Mouse (Mus musculus): ENCODE results near the gene Ecm1. TPM values are rescaled to one million over a fixed set of nuclear protein-coding genes. Genes with fewer than 3 reads are reported as not detected.

Gene Ecm1
- polyA plus RNA-seq, 1 experiment from 2014 or later = 35.8 TPM

- H3K4me3 ChIP-seq (ENCODE audit: low read depth, low read length) = no peak overlapping the region
- no peaks in the 10 kb centered on the region for H3K4me1 ChIP-seq (ENCODE audit: control insufficient read depth, insufficient read depth, low read length)
- H3K9me3 ChIP-seq (ENCODE audit: control insufficient read depth, low read depth, low read length) = no peaks in the 10 kb centered on the region
- no peak overlapping the region for H3K9ac ChIP-seq (replicated peaks; ENCODE audit: low read depth, low read length)
- no peak overlapping the region for H3K27ac ChIP-seq (ENCODE audit: low read length)
- no peaks in the 10 kb centered on the region for H3K27me3 ChIP-seq (ENCODE audit: control insufficient read depth, insufficient read depth, low read length)
- no peaks in the 10 kb centered on the region for H3K36me3 ChIP-seq (ENCODE audit: control insufficient read depth, insufficient read depth, low read length)
- H3K4me2 ChIP-seq (replicated peaks; ENCODE audit: low read depth, low read length) = no peak overlapping the region
- ATAC-seq (ENCODE audit: insufficient number of reproducible peaks, insufficient read depth, low FRiP score, low read depth) = no peak
- 74% methylated on average over 2 of the region's 2 CpGs for whole genome bisulfite sequencing
Measured at GRCm38 (mm10) chr3:95718153-95718552, 21.2 kb downstream of the Ecm1 start.

GRCm38 (mm10) chr3:95716075-95716474, 23.3 kb downstream of the Ecm1 start:
- WGBS = 65% methylated on average over 1 of the region's 1 CpGs
- no peak for ATAC-seq (ENCODE audit: insufficient number of reproducible peaks, insufficient read depth, low FRiP score, low read depth)
- peaks cover 3% of the 10 kb centered on the region; the same call in 1 of the 2 replicates for H3K9me3 ChIP-seq (ENCODE audit: control insufficient read depth, low read depth, low read length)
- H3K36me3 ChIP-seq (ENCODE audit: control insufficient read depth, insufficient read depth, low read length) = no peaks in the 10 kb centered on the region
- no peak overlapping the region for H3K4me2 ChIP-seq (replicated peaks; ENCODE audit: low read depth, low read length)
- no peak overlapping the region for H3K4me3 ChIP-seq (ENCODE audit: low read depth, low read length)
- no peaks in the 10 kb centered on the region for H3K4me1 ChIP-seq (ENCODE audit: control insufficient read depth, insufficient read depth, low read length)
- no peak overlapping the region for H3K27ac ChIP-seq (ENCODE audit: low read length)
- no peaks in the 10 kb centered on the region for H3K27me3 ChIP-seq (ENCODE audit: control insufficient read depth, insufficient read depth, low read length)
- no peak overlapping the region for H3K9ac ChIP-seq (replicated peaks; ENCODE audit: low read depth, low read length)

DNA sequence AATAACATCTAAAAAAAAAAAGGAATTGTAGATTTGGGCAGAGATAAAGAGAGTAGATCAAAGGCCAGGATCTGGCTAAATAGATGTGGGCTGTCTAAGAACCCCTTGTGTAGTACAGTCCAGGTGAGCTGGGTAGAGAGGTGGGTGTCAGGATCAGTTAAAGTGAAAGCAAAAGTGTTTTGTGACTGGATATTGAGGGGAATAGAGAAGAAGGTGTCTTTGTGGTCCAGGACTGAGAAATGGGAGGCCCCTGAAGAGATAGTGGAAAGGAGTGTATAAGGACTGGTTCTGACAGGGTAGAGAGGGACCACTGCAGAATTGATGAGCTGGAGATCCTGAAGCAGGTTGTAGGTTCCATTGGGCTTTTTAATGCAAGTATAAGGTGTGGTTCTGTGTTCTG, 29.4 kb downstream of the Ecm1 start:
- Histone ChIP-seq H3K36me3 (ENCODE audit: control insufficient read depth, insufficient read depth, low read length) (no peaks in the 10 kb centered on the region), H3K9ac (replicated peaks; ENCODE audit: low read depth, low read length) (no peak overlapping the region), H3K27me3 (ENCODE audit: control insufficient read depth, insufficient read depth, low read length) (no peaks in the 10 kb centered on the region), H3K4me1 (ENCODE audit: control insufficient read depth, insufficient read depth, low read length) (no peaks in the 10 kb centered on the region), H3K4me2 (replicated peaks; ENCODE audit: low read depth, low read length) (no peak overlapping the region), H3K27ac (ENCODE audit: low read length) (no peak overlapping the region), H3K4me3 (ENCODE audit: low read depth, low read length) (no peak overlapping the region), H3K9me3 (ENCODE audit: control insufficient read depth, low read depth, low read length) (peaks cover 3% of the 10 kb centered on the region; the same call in 1 of the 2 replicates)
- no peak for ATAC-seq (ENCODE audit: insufficient number of reproducible peaks, insufficient read depth, low FRiP score, low read depth)

DNA sequence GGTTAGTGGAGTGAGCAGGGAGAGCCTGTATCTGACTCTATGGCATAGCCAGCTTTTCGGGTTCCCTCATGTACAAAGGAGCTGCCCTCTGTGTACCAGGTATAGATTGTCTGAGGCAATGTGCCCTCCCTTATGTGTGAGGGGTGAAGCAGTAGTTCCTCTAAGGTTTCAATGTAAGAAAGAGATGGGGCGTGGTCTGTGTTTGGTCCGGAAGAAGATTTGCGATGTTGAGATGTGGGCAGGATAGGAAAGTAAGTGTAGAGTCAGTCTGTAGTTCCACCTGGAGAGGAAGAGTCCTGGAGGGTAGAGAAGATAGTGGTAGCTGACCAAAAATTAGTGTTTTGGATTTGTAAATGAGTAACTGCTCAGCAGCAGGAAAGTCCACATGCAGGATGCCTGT, 30.3 kb downstream of the Ecm1 start:
- no peak overlapping the region for H3K9ac ChIP-seq (replicated peaks; ENCODE audit: low read depth, low read length)
- no peaks in the 10 kb centered on the region for H3K36me3 ChIP-seq (ENCODE audit: control insufficient read depth, insufficient read depth, low read length)
- H3K27me3 ChIP-seq (ENCODE audit: control insufficient read depth, insufficient read depth, low read length) = no peaks in the 10 kb centered on the region
- 83% methylated on average over 4 of the region's 4 CpGs for WGBS
- H3K4me1 ChIP-seq (ENCODE audit: control insufficient read depth, insufficient read depth, low read length) = no peaks in the 10 kb centered on the region
- H3K9me3 ChIP-seq (ENCODE audit: control insufficient read depth, low read depth, low read length) = peaks cover 3% of the 10 kb centered on the region; the same call in 1 of the 2 replicates
- no peak overlapping the region for H3K27ac ChIP-seq (ENCODE audit: low read length)
- ATAC-seq (ENCODE audit: insufficient number of reproducible peaks, insufficient read depth, low FRiP score, low read depth) = no peak
- H3K4me3 ChIP-seq (ENCODE audit: low read depth, low read length) = no peak overlapping the region
- no peak overlapping the region for H3K4me2 ChIP-seq (replicated peaks; ENCODE audit: low read depth, low read length)

DNA sequence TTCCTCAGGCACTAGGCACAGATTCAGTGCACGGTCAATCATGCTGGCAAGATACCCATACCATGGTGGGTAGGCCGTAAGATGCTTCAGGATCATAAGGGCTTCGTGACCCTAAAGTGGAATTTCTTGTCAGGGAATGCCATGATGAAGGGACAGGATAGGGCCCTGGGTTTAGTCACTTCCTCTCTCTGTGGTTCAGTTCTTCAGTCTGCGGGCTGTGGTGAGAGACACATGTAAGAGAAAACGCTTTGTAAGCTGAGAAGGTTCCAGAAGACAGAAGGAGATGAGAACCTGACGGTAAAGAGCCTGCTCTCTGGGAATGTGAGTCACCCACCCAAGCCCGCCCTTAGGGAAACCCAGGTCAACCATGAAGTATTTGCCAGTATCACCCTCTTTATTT, 31.9 kb downstream of the Ecm1 start:
- no peaks in the 10 kb centered on the region for H3K4me1 ChIP-seq (ENCODE audit: control insufficient read depth, insufficient read depth, low read length)
- ATAC-seq (ENCODE audit: insufficient number of reproducible peaks, insufficient read depth, low FRiP score, low read depth) = no peak
- no peak overlapping the region for H3K27ac ChIP-seq (ENCODE audit: low read length)
- WGBS = 86% methylated on average over 7 of the region's 7 CpGs
- no peak overlapping the region for H3K9ac ChIP-seq (replicated peaks; ENCODE audit: low read depth, low read length)
- no peak overlapping the region for H3K4me2 ChIP-seq (replicated peaks; ENCODE audit: low read depth, low read length)
- no peaks in the 10 kb centered on the region for H3K36me3 ChIP-seq (ENCODE audit: control insufficient read depth, insufficient read depth, low read length)
- no peak overlapping the region for H3K4me3 ChIP-seq (ENCODE audit: low read depth, low read length)
- H3K9me3 ChIP-seq (ENCODE audit: control insufficient read depth, low read depth, low read length) = no peaks in the 10 kb centered on the region
- no peaks in the 10 kb centered on the region for H3K27me3 ChIP-seq (ENCODE audit: control insufficient read depth, insufficient read depth, low read length)

DNA sequence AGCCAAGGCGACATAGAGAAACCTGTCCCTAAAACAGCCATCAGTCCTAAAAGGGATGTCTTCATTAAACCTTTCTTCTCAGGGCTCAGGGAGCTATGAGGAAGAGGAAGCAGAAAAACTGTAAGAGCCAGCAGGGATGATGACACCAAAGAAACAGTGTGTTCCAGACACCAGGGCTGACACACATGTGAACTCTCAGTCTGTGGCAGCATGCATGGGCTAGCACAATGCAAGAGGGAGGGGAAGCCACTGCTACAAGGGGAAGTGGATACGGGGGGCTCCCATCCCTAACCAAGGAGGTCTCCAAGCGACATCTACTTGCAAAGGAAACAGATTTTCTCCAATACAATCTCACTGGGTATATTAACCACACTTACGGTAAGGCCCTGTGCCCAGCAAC, 33.1 kb downstream of the Ecm1 start:
- WGBS = 90% methylated on average over 4 of the region's 4 CpGs
- Histone ChIP-seq H3K4me2 (replicated peaks; ENCODE audit: low read depth, low read length) (no peak overlapping the region), H3K4me1 (ENCODE audit: control insufficient read depth, insufficient read depth, low read length) (peaks cover 7% of the 10 kb centered on the region), H3K27me3 (ENCODE audit: control insufficient read depth, insufficient read depth, low read length) (no peaks in the 10 kb centered on the region), H3K9ac (replicated peaks; ENCODE audit: low read depth, low read length) (no peak overlapping the region), H3K36me3 (ENCODE audit: control insufficient read depth, insufficient read depth, low read length) (no peaks in the 10 kb centered on the region), H3K4me3 (ENCODE audit: low read depth, low read length) (no peak overlapping the region), H3K9me3 (ENCODE audit: control insufficient read depth, low read depth, low read length) (no peaks in the 10 kb centered on the region), H3K27ac (ENCODE audit: low read length) (no peak overlapping the region)
- no peak for ATAC-seq (ENCODE audit: insufficient number of reproducible peaks, insufficient read depth, low FRiP score, low read depth)

DNA sequence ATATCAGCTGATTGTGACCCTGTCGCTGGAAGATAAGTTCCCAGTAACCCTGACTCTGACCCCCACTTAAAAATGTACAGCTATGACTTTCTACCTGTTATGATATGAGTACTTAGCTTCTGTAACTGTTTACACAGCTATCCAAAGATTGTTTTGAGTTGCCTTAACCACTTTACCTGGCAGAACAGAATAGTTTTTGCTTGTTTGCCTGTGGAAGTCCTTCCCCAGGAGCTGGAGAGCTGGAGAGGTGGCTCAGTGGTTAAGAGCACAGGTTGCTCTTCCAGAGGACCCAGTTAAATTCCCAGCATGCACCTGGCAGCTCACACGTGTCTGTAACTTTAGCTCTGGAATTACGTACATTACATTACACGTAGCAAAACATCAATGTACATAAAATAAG, 34.8 kb downstream of the Ecm1 start:
- WGBS = 82% methylated on average over 4 of the region's 4 CpGs

DNA sequence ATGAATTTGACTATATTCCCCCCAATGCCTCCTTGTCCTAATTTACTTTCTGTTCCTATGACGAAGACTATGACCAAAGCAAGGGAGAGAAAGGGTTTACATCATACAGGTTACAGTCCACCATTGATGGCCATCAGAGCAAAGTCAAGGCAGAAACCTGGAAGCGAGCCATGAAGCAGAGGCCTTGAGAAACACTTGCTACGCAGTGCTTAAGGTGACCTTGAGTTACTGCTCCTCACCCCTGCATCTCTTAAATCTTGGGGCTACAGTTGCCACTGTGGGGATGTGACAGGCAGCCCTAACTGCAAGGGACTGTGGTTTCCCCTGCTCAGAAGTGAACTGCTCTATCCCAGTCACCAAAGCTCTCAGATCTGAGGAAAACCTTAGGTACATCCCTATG, 36.1 kb downstream of the Ecm1 start:
- Histone ChIP-seq H3K9me3 (ENCODE audit: control insufficient read depth, low read depth, low read length) (no peaks in the 10 kb centered on the region), H3K4me3 (ENCODE audit: low read depth, low read length) (no peak overlapping the region), H3K4me2 (replicated peaks; ENCODE audit: low read depth, low read length) (no peak overlapping the region), H3K27ac (ENCODE audit: low read length) (no peak overlapping the region), H3K9ac (replicated peaks; ENCODE audit: low read depth, low read length) (no peak overlapping the region), H3K4me1 (ENCODE audit: control insufficient read depth, insufficient read depth, low read length) (peaks cover 15% of the 10 kb centered on the region), H3K27me3 (ENCODE audit: control insufficient read depth, insufficient read depth, low read length) (no peaks in the 10 kb centered on the region), H3K36me3 (ENCODE audit: control insufficient read depth, insufficient read depth, low read length) (no peaks in the 10 kb centered on the region)
- 83% methylated on average over 3 of the region's 3 CpGs for WGBS
- ATAC-seq (ENCODE audit: insufficient number of reproducible peaks, insufficient read depth, low FRiP score, low read depth) = no peak

More for the DNA sequence above, 34.8 kb downstream of the Ecm1 start:
- H3K36me3 ChIP-seq (ENCODE audit: control insufficient read depth, insufficient read depth, low read length) = no peaks in the 10 kb centered on the region
- no peaks in the 10 kb centered on the region for H3K9me3 ChIP-seq (ENCODE audit: control insufficient read depth, low read depth, low read length)
- no peak overlapping the region for H3K4me2 ChIP-seq (replicated peaks; ENCODE audit: low read depth, low read length)
- H3K27me3 ChIP-seq (ENCODE audit: control insufficient read depth, insufficient read depth, low read length) = no peaks in the 10 kb centered on the region
- ATAC-seq (ENCODE audit: insufficient number of reproducible peaks, insufficient read depth, low FRiP score, low read depth) = no peak
- peaks cover 15% of the 10 kb centered on the region for H3K4me1 ChIP-seq (ENCODE audit: control insufficient read depth, insufficient read depth, low read length)
- H3K4me3 ChIP-seq (ENCODE audit: low read depth, low read length) = no peak overlapping the region
- H3K27ac ChIP-seq (ENCODE audit: low read length) = no peak overlapping the region
- H3K9ac ChIP-seq (replicated peaks; ENCODE audit: low read depth, low read length) = no peak overlapping the region

DNA sequence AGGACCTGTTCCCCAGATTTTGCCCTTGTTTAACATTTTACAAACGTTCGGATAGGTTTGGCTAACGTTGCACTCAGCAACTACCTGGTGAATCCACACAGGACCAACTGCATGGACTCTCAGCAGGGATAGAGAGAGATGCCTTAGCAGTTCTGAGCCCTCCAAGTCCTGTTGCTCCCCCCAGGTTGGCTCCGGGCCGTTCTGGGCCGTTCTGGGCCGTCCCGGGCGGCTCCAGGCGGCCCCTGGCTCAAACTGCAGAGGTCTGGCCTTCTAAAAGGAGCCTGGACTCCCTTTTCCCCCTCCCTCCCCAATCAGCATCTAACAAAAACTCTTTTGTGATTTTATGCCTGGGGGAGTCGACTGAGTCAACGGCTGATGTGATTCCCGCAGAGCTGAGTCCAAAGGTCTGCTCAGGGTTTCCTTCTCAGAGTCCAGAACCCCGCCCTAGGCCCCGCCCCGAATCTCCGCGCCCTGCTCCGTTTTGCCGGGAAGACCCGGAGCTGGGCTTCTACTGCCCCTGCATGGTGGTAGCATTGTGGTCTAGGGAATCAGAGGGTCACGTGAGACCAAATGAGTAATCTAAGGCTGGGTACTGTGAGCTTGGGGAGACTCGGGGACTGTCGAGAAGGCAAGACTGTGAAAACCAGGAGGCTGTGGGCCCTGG, 37.4 kb downstream of the Ecm1 start:
- 5% methylated on average over 24 of the region's 24 CpGs for WGBS
- peak; percentile 96 for ATAC-seq (ENCODE audit: insufficient number of reproducible peaks, insufficient read depth, low FRiP score, low read depth)

More for the DNA sequence above, 37.4 kb downstream of the Ecm1 start:
- peak overlapping the region; percentile 56 for H3K4me2 ChIP-seq (replicated peaks; ENCODE audit: low read depth, low read length)
- H3K27ac ChIP-seq (ENCODE audit: low read length) = peak overlapping the region; percentile 87
- no peaks in the 10 kb centered on the region for H3K36me3 ChIP-seq (ENCODE audit: control insufficient read depth, insufficient read depth, low read length)
- no peaks in the 10 kb centered on the region for H3K9me3 ChIP-seq (ENCODE audit: control insufficient read depth, low read depth, low read length)
- peak overlapping the region; percentile 19 for H3K4me3 ChIP-seq (ENCODE audit: low read depth, low read length)
- no peak overlapping the region for H3K9ac ChIP-seq (replicated peaks; ENCODE audit: low read depth, low read length)
- H3K27me3 ChIP-seq (ENCODE audit: control insufficient read depth, insufficient read depth, low read length) = no peaks in the 10 kb centered on the region
- peaks cover 15% of the 10 kb centered on the region for H3K4me1 ChIP-seq (ENCODE audit: control insufficient read depth, insufficient read depth, low read length)
